Mouse (Mus musculus) liver, embryonic 11.5 days (tissue): Measurements from ENCODE around the gene Ulk3. TPM values are rescaled to one million over a fixed set of nuclear protein-coding genes. Genes with fewer than 3 reads are reported as not detected.

Experiments
- ATAC-seq: fragments of 200-750 bp; cut with Nextera tagmentation; replicated peaks from 2 replicates; pipeline ENCODE4 v1.8.0; 2017; ENCODE audit warnings: moderate number of reproducible peaks, mild to moderate bottlenecking, moderate TSS enrichment, moderate library complexity; ENCODE audit not compliant: low FRiP score
- DNase-seq: peaks from one replicate; pipeline ENCODE4 v3.0.0-alpha.2; 2017; ENCODE audit warnings: low spot score
- H3K27ac ChIP-seq: fragments of 300-500 bp; sonication (generic); 2 replicates; pipeline ENCODE4 v1.5.1; 2014; ENCODE audit warnings: mild to moderate bottlenecking, low read depth, low read length, control low read depth
- H3K27me3 ChIP-seq: fragments of 300-500 bp; sonication (generic); replicated peaks from 2 replicates; pipeline ENCODE4 v1.6.1; 2014; ENCODE audit warnings: low read length, mixed read lengths; ENCODE audit not compliant: control insufficient read depth, insufficient read depth
- H3K36me3 ChIP-seq: fragments of 300-500 bp; sonication (generic); 2 replicates; pipeline ENCODE4 v1.6.1; 2014; ENCODE audit warnings: mild to moderate bottlenecking, low read length, moderate library complexity, mixed read lengths; ENCODE audit not compliant: control insufficient read depth, insufficient read depth
- H3K4me1 ChIP-seq: fragments of 300-500 bp; sonication (generic); replicated peaks from 2 replicates; pipeline ENCODE4 v1.6.1; 2014; ENCODE audit warnings: low read length, mixed read lengths; ENCODE audit not compliant: control insufficient read depth, insufficient read depth
- H3K4me2 ChIP-seq: fragments of 300-500 bp; sonication (generic); 2 replicates; pipeline ENCODE4 v1.6.1; 2014; ENCODE audit warnings: mild to moderate bottlenecking, control low read depth, moderate library complexity
- H3K4me3 ChIP-seq: fragments of 300-500 bp; sonication (generic); 2 replicates; pipeline ENCODE4 v1.5.1; 2014; ENCODE audit warnings: low read depth, low read length, control low read depth
- H3K9ac ChIP-seq: fragments of 300-500 bp; sonication (generic); 2 replicates; pipeline ENCODE4 v1.6.1; 2014; ENCODE audit warnings: low read depth, low read length, control low read depth
- H3K9me3 ChIP-seq: fragments of 300-500 bp; sonication (generic); 2 replicates; pipeline ENCODE4 v1.6.1; 2016; ENCODE audit warnings: low read length, inconsistent platforms, mixed read lengths; ENCODE audit not compliant: control insufficient read depth
- WGBS: fragments of 180-500 bp; shearing (Covaris S2); extraction: QIAGEN DNeasy Blood & Tissue Kit; methylation state at CpG from one replicate; pipeline ENCODE4 v1.1.7; 2014; 5-methylcytosine and 5-hydroxymethylcytosine counted together
- polyA plus RNA-seq: library from polyadenylated mRNA; unstranded; fragments of >200 nt; fragmentation: Nextera tagmentation; extraction: Ambion mirVana; gene quantifications from 2 replicates; pipeline ENCODE4 v1.2.1, GENCODE M21; 2014

The Ulk3 gene
- polyA plus RNA-seq, 1 experiment from 2014 or later = 11.6 TPM

- DNase-seq (no peak), ATAC-seq (no peak)
- Histone ChIP-seq H3K27ac (no peak overlapping the region), H3K27me3 (no peaks in the 10 kb centered on the region), H3K9me3 (no peaks in the 10 kb centered on the region), H3K9ac (no peak overlapping the region), H3K4me3 (no peak overlapping the region), H3K36me3 (peaks cover 56% of the 10 kb centered on the region), H3K4me2 (no peak overlapping the region), H3K4me1 (peaks cover 3% of the 10 kb centered on the region; the same call in 1 of the 2 replicates)
- 91% methylated on average over 12 of the region's 12 CpGs for WGBS
Observed at GRCm38 (mm10) chr9:57628717-57629116, 39.5 kb downstream of the Ulk3 start.

- Histone ChIP-seq H3K4me3 (no peak overlapping the region), H3K27ac (no peak overlapping the region), H3K4me1 (peaks cover 7% of the 10 kb centered on the region), H3K9ac (no peak overlapping the region), H3K27me3 (no peaks in the 10 kb centered on the region), H3K36me3 (peaks cover 56% of the 10 kb centered on the region), H3K4me2 (no peak overlapping the region), H3K9me3 (no peaks in the 10 kb centered on the region)
- DNase-seq = peak; percentile 82
- WGBS = 68% methylated on average over 14 of the region's 14 CpGs
- peak; percentile 64 for ATAC-seq
Observed at GRCm38 (mm10) chr9:57629118-57629874, 40.0 kb downstream of the Ulk3 start.

GRCm38 (mm10) chr9:57633481-57634024 lies 44.3 kb downstream of the Ulk3 start:
- no peak overlapping the region for H3K27ac ChIP-seq
- ATAC-seq = no peak

GRCm38 (mm10) chr9:57637272-57637671 lies 48.0 kb downstream of the Ulk3 start:
- ATAC-seq (no peak), DNase-seq (no peak)
- Histone ChIP-seq H3K36me3 (peaks cover 4% of the 10 kb centered on the region; the same call in 1 of the 2 replicates), H3K27me3 (no peaks in the 10 kb centered on the region), H3K27ac (peak overlapping the region; percentile 87; the same call in 1 of the 2 replicates), H3K9ac (peak overlapping the region; percentile 48; the same call in 1 of the 2 replicates), H3K4me3 (0 out of 2 replicates have a peak overlapping the region, but pooled peaks have one; percentile 5), H3K4me2 (peak overlapping the region; percentile 73), H3K4me1 (peaks cover 63% of the 10 kb centered on the region), H3K9me3 (no peaks in the 10 kb centered on the region)
- WGBS = 63% methylated on average over 3 of the region's 3 CpGs

More at GRCm38 (mm10) chr9:57633481-57634024, 44.3 kb downstream of the Ulk3 start:
- H3K36me3 ChIP-seq = peaks cover 30% of the 10 kb centered on the region
- no peak overlapping the region for H3K4me2 ChIP-seq
- H3K9ac ChIP-seq = no peak overlapping the region
- 38% methylated on average over 4 of the region's 4 CpGs for WGBS
- no peaks in the 10 kb centered on the region for H3K9me3 ChIP-seq
- DNase-seq = no peak
- H3K4me1 ChIP-seq = peaks cover 27% of the 10 kb centered on the region
- no peaks in the 10 kb centered on the region for H3K27me3 ChIP-seq
- no peak overlapping the region for H3K4me3 ChIP-seq

- Histone ChIP-seq H3K9ac (peak overlapping the region; percentile 57), H3K4me3 (peak overlapping the region; percentile 5; the same call in 1 of the 2 replicates), H3K27ac (peak overlapping the region; percentile 87; the same call in 1 of the 2 replicates), H3K9me3 (no peaks in the 10 kb centered on the region), H3K4me1 (peaks cover 69% of the 10 kb centered on the region), H3K27me3 (no peaks in the 10 kb centered on the region), H3K4me2 (peak overlapping the region; percentile 73), H3K36me3 (peaks cover 4% of the 10 kb centered on the region; the same call in 1 of the 2 replicates)
- ATAC-seq (no peak), DNase-seq (no peak)
- WGBS = 29% methylated on average over 6 of the region's 6 CpGs
Observed at GRCm38 (mm10) chr9:57637741-57638322, 48.6 kb downstream of the Ulk3 start.

- peak; percentile 83 for ATAC-seq
- Histone ChIP-seq H3K27ac (peak overlapping the region; percentile 87), H3K27me3 (no peaks in the 10 kb centered on the region), H3K9me3 (no peaks in the 10 kb centered on the region), H3K4me3 (peak overlapping the region; percentile 3), H3K9ac (peak overlapping the region; percentile 57), H3K4me1 (peaks cover 77% of the 10 kb centered on the region), H3K36me3 (peaks cover 4% of the 10 kb centered on the region; the same call in 1 of the 2 replicates), H3K4me2 (peak overlapping the region; percentile 73)
- DNase-seq = no peak
- 26% methylated on average over 8 of the region's 8 CpGs for WGBS
Observed at GRCm38 (mm10) chr9:57638651-57639459, 49.6 kb downstream of the Ulk3 start.

GRCm38 (mm10) chr9:57639661-57640328 lies 50.5 kb downstream of the Ulk3 start:
- H3K27ac ChIP-seq = peak overlapping the region; percentile 87
- H3K4me2 ChIP-seq = peak overlapping the region; percentile 73
- H3K9ac ChIP-seq = peak overlapping the region; percentile 57
- H3K36me3 ChIP-seq = peaks cover 4% of the 10 kb centered on the region; the same call in 1 of the 2 replicates
- 62% methylated on average over 5 of the region's 5 CpGs for WGBS
- H3K9me3 ChIP-seq = no peaks in the 10 kb centered on the region
- ATAC-seq (no peak), DNase-seq (no peak)
- no peaks in the 10 kb centered on the region for H3K27me3 ChIP-seq
- peak overlapping the region; percentile 38 for H3K4me3 ChIP-seq
- peaks cover 76% of the 10 kb centered on the region for H3K4me1 ChIP-seq

GRCm38 (mm10) chr9:57640384-57640783 lies 51.1 kb downstream of the Ulk3 start:
- WGBS = 14% methylated on average over 15 of the region's 15 CpGs
- DNase-seq = no peak
- Histone ChIP-seq H3K4me3 (peak overlapping the region; percentile 38), H3K4me2 (peak overlapping the region; percentile 73), H3K27ac (peak overlapping the region; percentile 87), H3K4me1 (peaks cover 76% of the 10 kb centered on the region), H3K36me3 (peaks cover 4% of the 10 kb centered on the region; the same call in 1 of the 2 replicates), H3K27me3 (no peaks in the 10 kb centered on the region), H3K9me3 (no peaks in the 10 kb centered on the region), H3K9ac (peak overlapping the region; percentile 57)
- peak; percentile 56 for ATAC-seq
